Mouse (Mus musculus) MEL (cell line): ENCODE measurements around the gene Tspan18.

Source experiments
- CTCF ChIP-seq, 3 experiments: IDR thresholded peaks in 2 of 3; conservative IDR thresholded peaks in 1 of 3; 2 replicates each; pipeline ENCODE4 v1.5.1; 2011 to 2012; ENCODE audit warnings: low read length in 3 of 3, low read depth in 2 of 3, mild to moderate bottlenecking in 2 of 3, improper control_type of control experiment in 1 of 3, inconsistent platforms in 1 of 3, mixed read lengths in 1 of 3, moderate library complexity in 1 of 3; ENCODE audit not compliant: control insufficient read depth in 1 of 3, insufficient read depth in 1 of 3, poor library complexity in 1 of 3, severe bottlenecking in 1 of 3
- GATA1 ChIP-seq: IDR thresholded peaks from 2 replicates; pipeline ENCODE4 v1.6.1; 2011; ENCODE audit warnings: low read depth, low read length, improper control_type of control experiment
- MAFK ChIP-seq: IDR thresholded peaks from 2 replicates; pipeline ENCODE4 v1.6.1; 2011; ENCODE audit warnings: low read depth, mild to moderate bottlenecking, low read length, improper control_type of control experiment, borderline replicate concordance
- MEF2A ChIP-seq: IDR thresholded peaks from 2 replicates; pipeline ENCODE4 v1.6.1; 2014; ENCODE audit warnings: low read depth, mild to moderate bottlenecking, inconsistent platforms, low read length, improper control_type of control experiment; ENCODE audit not compliant: poor library complexity, insufficient replicate concordance, severe bottlenecking; ENCODE audit errors: extremely low read depth
- NRF1 ChIP-seq: IDR thresholded peaks from 2 replicates; pipeline ENCODE4 v1.6.1; 2014; ENCODE audit warnings: low read depth, mild to moderate bottlenecking, inconsistent platforms, low read length, improper control_type of control experiment, moderate library complexity; ENCODE audit not compliant: poor library complexity, insufficient read depth, severe bottlenecking
- POLR2A ChIP-seq, 2 experiments: IDR thresholded peaks; 2 replicates each; pipeline ENCODE4 v1.6.1; 2011 to 2012; ENCODE audit warnings: low read length in 2 of 2, mild to moderate bottlenecking in 2 of 2, control low read depth in 1 of 2, improper control_type of control experiment in 1 of 2, low read depth in 1 of 2, moderate library complexity in 1 of 2; ENCODE audit not compliant: control insufficient read depth in 1 of 2, insufficient read depth in 1 of 2, poor library complexity in 1 of 2
- RCOR1 ChIP-seq: IDR thresholded peaks from 2 replicates; pipeline ENCODE4 v1.6.1; 2012; ENCODE audit warnings: low read depth, mild to moderate bottlenecking, inconsistent platforms, low read length, improper control_type of control experiment
- TAL1 ChIP-seq: IDR thresholded peaks from 2 replicates; pipeline ENCODE4 v1.6.1; 2012; ENCODE audit warnings: mild to moderate bottlenecking, inconsistent platforms, low read length, moderate library complexity, mixed read lengths
- USF2 ChIP-seq, 2 experiments: IDR thresholded peaks; 2 replicates each; pipeline ENCODE4 v1.6.1; 2011 to 2012; ENCODE audit warnings: improper control_type of control experiment in 2 of 2, low read length in 2 of 2, borderline replicate concordance in 1 of 2, inconsistent platforms in 1 of 2, low read depth in 1 of 2, mild to moderate bottlenecking in 1 of 2; ENCODE audit not compliant: insufficient read depth in 1 of 2
- ZC3H11A ChIP-seq: IDR thresholded peaks from 2 replicates; pipeline ENCODE4 v1.6.1; 2012; ENCODE audit warnings: low read depth, mild to moderate bottlenecking, inconsistent platforms, low read length, improper control_type of control experiment
- ZMIZ1 ChIP-seq: IDR thresholded peaks from 2 replicates; pipeline ENCODE4 v1.6.1; 2012; ENCODE audit warnings: low read depth, mild to moderate bottlenecking, inconsistent platforms, low read length, improper control_type of control experiment, moderate library complexity

DNA sequence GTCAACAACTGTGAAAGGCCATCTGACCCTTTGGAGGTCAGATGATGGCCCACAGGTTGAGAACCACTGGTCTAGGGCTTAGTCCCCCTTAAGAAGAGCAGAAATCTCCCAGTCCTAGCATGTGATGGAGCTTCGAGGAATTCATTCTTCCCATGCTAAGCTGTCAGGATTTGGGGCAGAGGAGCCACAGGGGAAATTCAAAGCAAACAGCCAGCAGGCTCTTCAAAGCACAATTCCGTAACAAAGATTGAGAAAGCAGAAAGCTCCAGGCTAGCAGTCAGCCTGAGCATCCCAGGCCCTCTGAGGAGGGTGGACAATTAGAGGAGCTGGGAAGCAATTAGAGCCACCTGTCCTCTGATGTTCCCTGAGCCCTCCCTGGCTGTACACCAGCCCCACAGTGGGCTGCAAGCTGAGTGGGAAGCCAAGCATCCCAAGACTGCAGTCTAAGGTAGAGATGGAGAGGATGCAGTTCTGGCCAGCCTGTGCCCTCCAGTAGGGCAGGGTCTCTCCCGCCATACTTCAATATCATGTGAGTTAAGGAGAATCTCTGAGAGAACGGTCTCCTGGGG lies 173.8 kb downstream of the Tspan18 start:
- TF ChIP-seq MAFK (no peak), CTCF (IDR thresholded peaks at IDR 0.05 in 2 of 3, conservative IDR thresholded peaks at IDR 0.05 in 1 of 3; ENCODE audit: control insufficient read depth in 1 of 3, insufficient read depth in 1 of 3, low read depth in 2 of 3, low read length in 3 of 3, poor library complexity in 1 of 3, severe bottlenecking in 1 of 3) (no peak), RCOR1 (no peak), TAL1 (no peak), ZC3H11A (no peak), ZMIZ1 (no peak), POLR2A (IDR thresholded peaks at IDR 0.05; ENCODE audit: control insufficient read depth in 1 of 2, insufficient read depth in 1 of 2, low read depth in 1 of 2, low read length in 2 of 2, poor library complexity in 1 of 2) (no peak), NRF1 (no peak), MEF2A (no peak), GATA1 (no peak), USF2 (IDR thresholded peaks at IDR 0.05; ENCODE audit: borderline replicate concordance in 1 of 2, insufficient read depth in 1 of 2, low read depth in 1 of 2, low read length in 2 of 2) (no peak)
